Mouse (Mus musculus) neural tube, embryonic 10.5 days (tissue): ENCODE data around the gene Klf2.

ENCODE experiments used
- DNase-seq: peaks from one replicate; pipeline ENCODE4 v3.0.0-alpha.2; 2017; ENCODE audit warnings: low spot score; ENCODE audit errors: extremely low spot score

The Klf2 gene

DNA sequence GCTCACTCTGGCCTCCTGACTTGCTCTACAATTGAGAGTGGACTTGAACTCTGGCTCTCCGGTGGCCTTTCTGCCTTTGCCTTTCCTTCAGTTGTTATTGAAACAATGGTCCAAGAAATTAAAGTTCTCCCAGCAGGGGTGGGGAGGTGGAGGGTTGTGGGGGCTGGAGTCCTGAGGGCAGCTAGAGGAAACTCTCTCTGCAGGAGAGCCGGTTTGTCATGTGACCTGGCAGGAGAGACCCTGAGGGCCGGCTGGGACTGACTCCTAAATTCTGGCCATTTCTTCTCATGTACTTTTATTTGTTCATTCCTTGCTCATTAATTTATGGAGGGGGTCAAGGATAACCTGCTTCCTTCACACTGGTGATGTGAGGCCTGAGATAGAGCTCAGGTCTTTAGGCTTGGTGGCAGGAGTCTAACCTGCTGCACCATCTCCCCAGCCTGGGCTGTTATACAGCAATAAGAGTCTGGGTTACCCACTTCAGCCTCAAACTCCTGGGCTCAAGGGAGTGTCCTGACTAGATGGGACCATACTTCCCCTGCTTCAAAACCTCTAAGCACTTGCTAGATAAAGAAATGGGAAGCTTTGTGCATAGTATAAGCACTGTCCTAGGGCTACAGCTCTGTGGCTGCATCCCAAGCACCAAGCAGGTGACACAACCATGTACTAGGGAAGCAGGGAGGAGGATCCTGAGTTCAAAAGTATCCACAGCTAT is 14.8 kb downstream of the Klf2 start:
- no peak for DNase-seq

DNA sequence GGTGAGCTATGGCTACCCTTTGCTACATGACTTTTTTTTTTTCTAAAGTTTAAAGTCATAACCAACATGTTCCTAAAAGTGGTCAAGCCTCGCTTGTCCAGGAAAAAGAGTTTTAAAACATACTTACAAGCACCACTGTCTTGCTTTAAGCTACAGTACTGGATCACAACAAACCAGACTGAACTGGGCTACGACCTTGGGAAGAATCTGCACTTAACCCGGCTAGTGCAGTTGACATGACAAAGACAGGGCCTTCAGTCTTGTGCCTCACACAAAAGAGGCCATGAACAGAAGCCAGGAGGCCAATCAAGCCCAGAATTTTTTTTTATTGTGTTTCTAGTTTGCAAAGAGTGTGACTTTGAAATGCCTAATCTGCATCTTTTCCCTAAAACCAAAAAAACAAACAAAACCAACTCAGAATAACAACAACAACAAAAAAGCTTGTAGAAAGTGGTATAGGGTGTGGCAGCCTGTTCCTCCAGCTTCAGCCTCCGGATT is 15.4 kb downstream of the Klf2 start:
- DNase-seq: no peak

DNA sequence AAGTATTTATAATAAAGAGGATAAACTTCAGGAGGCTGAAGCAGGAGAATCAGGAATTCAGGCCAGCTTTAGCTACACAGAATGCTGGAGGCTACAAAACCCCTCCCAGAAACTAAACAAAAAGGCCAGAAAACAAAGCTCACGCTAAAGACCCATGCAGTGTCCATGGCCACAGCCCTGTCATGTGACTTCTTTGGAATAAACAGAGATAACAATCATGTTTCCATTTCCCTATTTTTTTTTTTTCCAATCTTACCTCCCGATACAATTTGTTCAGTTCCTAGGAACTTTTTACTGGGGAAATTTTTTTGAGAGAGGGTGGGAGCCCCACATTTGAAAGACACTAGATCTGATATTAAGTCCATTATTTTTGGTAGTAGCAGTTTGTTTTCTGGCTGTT is 17.4 kb downstream of the Klf2 start:
- DNase-seq: no peak

DNA sequence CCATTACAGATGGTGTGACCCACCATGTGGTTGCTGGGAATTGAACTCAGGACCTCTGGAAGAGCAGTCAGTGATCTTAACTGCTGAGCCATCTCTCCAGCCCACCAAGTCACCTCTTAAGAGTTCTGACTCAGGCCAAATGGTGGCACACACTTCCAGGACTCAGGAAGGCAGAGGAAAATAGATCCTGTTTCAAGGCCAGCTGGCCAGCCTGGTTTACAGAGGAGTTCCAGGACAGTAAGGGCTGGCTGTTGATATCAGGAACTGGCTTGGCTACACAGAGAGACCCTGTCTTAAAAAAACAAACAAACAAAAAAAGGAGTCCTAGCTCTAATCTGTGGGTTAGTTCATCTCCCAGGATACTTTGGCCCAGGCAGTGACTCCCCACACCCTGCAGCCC is 18.2 kb downstream of the Klf2 start:
- DNase-seq: no peak

DNA sequence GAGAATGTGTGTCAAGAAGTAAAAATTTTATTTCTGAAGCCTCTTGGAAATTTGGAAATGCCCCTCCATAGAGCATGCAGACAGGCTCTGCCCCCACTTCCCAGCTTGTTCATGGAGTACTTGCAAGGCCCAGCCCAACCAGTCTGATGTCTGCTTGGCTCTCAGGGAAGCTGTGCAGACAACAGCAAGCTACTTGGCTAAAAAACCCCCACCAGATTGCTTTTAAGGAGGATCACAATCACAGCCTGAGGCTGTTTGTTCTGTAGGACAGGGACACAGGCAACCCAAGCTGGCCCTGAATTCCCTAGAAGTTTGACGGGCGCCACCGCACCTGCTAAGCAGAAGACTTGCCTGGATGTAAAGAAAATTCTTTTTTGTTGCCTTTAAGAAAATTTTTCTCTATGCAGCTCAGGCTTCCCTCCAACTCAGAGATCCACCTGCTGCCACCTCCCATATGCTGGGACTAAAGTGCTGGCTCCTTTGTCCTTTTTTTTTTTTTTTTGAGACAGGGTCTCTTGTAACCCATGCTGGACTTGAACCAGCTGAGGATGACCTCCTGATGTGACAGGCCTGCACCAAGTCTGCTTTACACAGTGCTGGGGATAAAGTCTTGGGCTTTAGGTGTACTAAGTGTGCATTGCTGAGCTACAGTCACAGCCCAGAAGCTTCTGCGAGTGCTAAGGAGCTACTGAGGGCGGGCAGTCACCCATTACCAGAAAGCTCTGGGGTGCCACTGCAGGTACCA is 23.9 kb downstream of the Klf2 start:
- DNase-seq: no peak

DNA sequence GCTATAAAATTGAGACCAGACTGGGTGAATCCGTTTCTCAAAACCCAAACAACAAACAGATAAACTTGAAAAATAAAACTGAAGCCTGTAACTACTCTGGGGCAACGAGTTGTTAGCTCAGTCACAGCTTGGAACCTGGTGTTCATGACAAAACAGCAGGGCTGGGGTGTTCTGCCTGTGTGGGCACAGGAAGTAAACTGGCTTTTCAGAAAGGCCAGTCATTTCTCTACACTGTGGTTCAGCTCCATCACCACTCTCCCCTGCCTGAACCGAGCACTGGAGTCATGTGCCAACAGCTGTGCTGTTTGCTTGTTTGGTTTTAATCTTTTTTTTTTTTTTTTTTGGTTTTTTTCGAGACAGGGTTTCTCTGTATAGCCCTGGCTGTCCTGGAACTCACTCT is 24.9 kb downstream of the Klf2 start:
- DNase-seq: no peak

DNA sequence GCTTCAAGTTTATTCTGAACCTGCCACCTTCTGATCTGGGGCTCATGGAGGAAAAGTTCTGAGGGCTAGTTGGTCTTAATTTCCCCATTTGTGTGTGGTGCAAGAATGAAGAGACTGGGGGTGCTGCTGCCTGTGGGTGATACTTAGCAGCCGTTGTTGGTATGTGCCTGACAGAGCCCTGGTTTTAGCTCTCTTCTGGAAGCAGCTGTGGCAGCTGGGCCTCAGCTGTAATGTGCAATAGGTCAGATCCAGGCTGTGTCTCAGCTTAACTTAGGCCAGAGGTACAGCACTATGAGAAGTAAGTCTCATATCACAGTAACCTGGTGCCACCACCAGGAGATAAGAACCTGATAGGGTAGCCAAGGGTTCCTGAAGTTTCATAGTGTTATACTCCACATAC is 28.7 kb downstream of the Klf2 start:
- no peak for DNase-seq

DNA sequence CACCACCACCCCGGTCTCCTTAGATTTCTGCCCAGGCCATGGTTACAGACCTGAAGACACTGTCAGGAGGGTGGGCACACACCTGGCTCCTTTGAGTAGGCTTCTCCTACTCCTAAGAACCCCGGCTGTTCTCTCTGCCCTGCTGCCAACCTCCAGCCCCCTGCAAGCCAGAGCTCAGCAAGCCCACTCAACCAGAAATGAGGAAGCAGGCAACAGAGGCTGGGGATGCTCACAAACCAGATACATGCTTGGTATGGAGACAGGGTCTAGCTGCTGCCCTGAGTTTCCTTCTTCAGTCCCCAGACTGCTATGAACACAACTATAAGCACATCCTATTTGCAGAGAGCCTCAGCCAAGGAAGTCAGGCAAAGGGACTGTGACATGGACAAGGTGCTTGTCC is 29.3 kb downstream of the Klf2 start:
- DNase-seq: no peak

DNA sequence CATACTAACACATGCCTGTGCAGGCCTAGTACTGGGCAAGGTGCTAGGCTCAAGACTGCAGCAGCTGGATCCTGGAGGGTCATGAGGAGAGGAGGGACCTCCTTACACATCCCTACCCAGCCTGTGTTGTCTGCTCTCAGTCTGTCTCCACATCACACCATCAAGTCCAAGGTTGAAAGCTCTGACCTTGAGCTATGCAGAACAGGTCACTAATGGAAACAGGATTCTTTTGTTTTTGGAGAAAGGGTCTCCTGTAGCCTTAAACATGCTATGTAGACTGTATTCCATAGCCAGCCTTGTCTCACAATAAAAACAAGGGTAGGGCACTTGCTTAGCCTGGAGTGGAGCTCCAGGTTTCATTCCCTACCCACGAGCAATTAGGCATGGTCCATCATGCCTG is 30.1 kb downstream of the Klf2 start:
- no peak for DNase-seq

DNA sequence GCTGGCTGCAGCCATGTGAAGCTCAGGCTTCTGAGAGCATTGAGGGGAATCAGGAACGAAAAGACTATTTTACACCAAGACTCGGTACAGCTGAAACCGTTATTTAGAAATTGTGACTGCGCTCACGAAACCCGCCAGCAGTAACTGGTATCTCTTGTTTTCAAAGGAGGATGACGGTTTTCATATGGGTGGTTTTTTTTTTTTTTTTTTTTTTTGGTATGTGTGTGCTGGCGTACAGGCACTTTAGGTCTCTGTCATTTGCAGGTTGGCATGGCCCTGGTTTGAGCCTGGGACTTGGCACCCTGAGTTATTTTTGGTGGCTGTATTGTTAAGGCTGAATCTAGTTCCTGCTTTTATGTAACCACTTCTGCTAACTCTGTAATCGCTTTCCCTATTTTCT is 31.0 kb downstream of the Klf2 start:
- DNase-seq: no peak

DNA sequence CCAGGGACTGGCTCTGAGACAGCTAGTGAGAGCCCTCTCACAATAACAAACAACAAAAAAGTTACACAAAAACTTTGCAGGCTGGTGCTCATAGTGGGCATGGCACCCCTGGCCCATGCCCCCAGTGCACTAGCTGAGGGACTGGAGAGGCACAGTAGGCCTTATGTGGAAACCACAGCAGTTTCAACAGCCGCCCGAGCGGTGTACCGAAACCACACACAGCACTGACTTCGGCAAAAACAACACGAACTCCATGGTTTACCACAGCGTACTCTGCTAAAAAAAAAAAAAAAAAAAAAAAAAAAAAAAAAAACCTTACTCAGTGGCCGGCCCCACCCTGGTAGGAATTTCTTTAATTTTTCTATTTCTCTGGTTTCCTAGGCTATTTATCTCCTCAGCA is 31.9 kb downstream of the Klf2 start:
- DNase-seq: no peak

DNA sequence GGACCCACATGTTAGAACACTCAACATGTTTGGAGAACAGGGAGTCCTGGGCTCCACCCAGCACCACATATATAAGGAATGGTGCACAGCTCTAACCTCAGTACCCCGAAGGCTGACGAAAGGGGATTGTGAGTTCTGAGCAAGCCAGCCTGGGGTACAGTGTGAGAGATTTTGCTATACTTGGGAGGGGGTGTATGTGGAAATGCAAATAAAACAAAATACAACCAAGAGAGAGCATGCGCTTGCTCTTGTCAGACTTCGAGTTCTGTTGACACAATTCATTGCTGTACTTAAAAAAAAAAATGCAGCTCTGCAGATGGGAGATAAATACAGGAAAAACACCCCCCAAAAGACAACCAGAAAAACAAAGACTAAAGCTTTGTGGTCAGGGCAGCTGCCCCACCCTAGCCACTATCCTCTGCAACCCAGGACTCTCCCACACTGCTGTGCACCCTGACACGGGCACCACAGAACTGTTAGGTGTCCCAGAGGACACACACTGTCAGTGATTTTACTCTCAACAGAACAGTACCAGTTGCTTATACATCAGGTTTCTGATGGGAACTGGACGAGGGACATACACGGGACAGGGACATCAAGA is 32.7 kb downstream of the Klf2 start:
- DNase-seq: no peak

DNA sequence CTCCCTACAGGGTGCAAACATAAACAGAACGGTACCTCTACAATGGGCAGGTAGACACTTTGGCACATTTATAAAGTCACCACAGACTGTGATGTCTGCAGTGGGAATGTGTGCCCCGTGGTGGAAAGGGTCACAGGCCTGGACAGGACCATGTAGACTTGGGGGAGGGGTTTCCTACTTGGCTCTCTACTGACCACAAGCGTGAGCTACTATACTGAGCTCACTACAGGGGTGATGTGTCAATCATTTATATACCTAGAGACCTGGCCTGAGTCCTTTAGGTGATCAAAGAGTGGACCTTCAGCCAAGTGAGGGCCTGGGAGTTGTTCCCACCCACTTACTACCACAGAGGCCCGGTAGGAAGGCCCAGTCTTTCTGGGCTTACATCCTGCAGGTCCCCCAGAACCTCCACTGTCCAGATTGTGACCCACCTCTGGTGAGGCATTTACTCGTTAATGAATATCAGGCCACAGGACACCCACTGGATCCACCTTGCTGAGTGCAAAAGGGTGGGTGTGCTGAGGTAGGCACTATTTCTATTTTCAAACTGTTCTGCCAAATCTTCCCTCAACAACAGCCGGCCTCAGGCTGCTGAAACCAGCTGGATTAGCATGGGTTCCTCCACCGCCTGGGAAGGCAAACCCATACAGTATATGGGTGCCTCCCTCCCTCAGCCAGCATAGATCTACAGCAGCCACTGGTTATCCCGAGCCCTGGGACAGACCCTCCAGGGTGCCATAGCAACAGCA is 34.3 kb downstream of the Klf2 start:
- DNase-seq: no peak

DNA sequence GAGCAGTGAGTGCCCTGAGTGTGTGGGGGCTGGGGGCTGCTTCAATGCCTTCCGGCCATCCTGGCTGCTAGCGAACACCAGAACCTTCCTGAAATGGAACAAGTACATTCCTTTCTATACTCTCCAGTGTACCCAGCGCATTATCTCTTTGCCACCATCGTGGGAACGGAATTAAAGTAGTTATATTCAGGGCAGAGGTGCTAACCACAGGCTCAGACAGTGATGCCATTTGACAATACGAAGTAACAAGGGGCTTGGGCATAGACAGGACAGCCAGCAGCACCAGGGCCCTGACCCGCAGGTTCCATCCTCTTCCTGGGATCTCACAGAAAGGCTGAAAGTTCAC is 34.8 kb downstream of the Klf2 start:
- no peak for DNase-seq

DNA sequence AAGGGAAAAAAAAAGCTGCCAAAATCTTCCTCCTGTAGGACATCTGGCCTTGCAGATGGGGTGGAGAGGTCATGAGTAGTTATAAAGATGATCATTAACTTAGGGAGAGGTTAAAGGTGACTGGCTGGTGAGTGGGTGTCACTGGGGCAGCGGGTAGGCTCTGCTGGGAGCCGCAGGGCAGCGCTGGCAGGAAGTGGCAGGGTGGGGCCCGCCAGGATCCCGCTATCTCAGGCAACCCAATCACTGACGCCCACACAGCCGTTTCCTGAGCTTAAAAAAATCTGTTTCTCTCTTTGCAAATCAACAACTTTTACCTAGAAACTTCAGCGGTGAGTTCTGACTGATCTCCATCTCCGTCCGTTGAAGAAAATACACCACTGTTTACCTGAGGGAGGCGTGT is 35.4 kb downstream of the Klf2 start:
- DNase-seq: no peak

DNA sequence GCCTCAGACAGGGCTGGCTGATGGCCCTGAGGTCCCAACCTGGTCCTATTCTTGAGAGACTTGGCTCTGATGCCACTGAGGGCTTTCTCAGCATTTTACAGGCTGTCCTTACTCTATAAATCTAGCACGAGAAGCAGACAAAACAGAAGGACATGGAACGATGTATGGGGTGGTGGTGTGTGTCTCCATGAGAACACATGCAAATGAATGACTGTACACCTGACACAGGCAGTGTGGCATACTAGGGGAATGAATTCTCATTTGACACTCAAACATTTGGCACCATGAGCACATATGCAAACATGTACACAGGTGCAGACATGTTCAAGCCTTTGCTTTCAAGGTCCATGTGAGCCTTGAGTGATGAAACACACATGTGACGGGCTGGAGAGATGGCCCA is 37.8 kb downstream of the Klf2 start:
- DNase-seq: no peak

DNA sequence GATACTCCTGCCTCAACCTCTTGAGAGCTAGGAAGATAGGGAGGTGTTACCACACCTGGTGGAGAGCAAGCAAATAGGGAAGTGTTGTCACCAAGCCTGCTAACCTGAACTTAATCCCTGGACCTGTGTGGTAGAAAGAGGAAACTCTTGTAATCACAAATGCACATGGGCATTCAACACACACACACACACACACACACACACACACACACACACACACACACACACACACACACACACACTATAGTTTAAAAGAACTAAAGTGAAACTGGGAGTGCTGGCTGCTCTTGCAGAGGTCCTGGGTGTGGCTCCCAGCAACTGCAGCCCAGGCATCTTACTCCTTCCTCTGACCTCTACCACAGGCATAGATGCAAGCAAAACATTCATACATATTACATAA is 41.3 kb downstream of the Klf2 start:
- no peak for DNase-seq

DNA sequence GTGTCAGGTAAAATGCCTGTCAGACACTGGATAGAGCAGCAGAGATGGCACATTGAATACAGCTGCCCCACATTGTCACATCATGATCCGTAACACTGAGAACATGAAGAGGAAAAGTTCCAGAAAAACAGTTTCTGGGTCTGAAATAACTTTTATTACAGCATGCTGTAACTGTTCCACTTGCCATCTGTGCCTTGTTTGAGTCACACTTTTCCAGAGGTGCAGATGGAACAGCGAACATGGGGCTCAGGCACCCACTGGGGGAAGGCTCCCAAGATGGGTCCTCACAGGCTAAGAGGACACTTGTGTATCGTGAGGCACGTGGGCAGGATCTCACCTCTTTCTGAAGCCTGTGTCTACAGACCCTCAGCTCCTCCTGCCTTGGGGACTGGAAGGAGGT is 43.9 kb downstream of the Klf2 start:
- no peak for DNase-seq

DNA sequence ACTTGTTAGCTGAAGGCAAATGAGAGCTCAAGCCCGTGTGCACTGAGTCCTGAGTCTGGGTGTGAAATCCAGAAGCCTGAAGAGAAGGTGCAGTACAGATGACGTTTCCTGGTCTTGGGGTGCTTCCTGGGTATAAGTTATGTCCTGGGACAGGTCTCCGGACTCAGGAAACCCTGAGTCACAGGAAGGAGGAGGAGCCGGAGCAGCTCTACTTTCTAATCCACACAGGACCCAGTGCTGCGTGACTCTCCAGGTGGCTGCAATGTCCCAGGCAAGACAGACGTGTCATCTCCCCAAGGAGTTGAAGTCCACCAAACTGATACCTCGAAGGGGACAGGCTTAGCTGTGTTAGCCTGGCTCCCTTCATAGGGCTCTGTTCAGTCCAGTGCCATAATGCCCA is 44.6 kb downstream of the Klf2 start:
- no peak for DNase-seq

DNA sequence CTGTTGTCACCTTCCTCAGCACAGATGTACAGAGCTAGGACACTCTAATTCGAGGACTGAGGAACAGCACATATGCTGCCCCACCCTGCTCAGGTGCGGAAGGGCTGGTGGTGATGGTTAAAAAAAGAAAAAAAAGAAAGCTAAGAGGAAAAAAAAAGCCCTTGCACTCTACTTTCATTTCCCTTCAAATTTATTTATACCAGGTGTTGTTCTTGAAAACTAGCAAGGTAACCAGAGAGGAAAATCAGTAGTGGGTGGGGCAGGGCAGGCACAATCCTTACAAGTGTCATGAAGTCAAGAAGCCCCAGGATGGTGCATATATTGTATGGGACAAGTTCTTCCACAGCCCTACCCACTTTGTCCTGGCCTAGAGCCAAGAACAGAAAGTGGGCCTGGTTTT is 46.2 kb downstream of the Klf2 start:
- DNase-seq: no peak

DNA sequence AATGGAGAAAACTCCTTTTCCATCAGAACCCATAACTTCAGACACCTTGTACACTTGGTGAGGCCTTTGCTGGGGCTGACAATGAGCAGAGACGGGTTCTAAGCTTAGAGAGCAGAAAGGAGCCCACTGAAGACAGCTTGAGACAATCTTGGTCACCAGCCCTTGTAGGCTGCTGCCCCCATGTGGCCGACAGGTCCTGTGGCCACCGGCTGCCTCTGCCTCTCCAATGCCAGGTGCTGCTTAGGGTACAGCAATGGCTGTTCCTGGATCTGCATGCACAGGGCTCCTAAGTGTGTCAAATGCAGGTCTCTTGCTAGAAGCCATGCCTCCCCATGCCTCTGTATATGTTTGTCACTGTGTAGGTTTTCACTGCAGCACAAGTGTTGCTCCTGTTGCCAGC is 47.0 kb downstream of the Klf2 start:
- peak; percentile 43 for DNase-seq

DNA sequence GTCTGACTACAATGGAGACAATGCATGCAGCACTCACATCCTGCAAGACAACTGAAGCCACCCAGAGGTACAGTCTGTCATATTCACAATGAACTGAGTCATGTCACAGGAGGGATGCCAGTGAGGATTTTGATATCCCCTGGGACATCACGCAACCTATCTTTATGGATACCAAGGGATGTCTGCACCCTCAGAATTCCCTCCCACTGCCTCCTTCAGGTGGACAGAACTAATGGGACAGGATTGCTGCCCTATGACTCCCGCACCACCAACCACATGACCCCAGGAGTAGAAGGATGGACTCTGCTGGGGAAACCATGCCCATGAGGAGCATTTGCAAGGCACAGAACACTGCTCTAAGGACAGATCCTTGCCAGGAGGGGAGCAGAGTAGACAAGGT is 47.6 kb downstream of the Klf2 start:
- no peak for DNase-seq
